Mouse (Mus musculus) MEL (cell line): ENCODE results near the gene Enpep.

ENCODE experiments used
- BHLHE40 ChIP-seq: IDR thresholded peaks from 2 replicates; pipeline ENCODE4 v1.6.1; 2012; ENCODE audit warnings: low read depth, mild to moderate bottlenecking, inconsistent platforms, low read length, improper control_type of control experiment, borderline replicate concordance
- CHD2 ChIP-seq: IDR thresholded peaks from 2 replicates; pipeline ENCODE4 v1.6.1; 2011; ENCODE audit warnings: low read length, improper control_type of control experiment
- CTCF ChIP-seq, 3 experiments: IDR thresholded peaks in 2 of 3; conservative IDR thresholded peaks in 1 of 3; 2 replicates each; pipeline ENCODE4 v1.5.1; 2011 to 2012; ENCODE audit warnings: low read length in 3 of 3, low read depth in 2 of 3, mild to moderate bottlenecking in 2 of 3, improper control_type of control experiment in 1 of 3, inconsistent platforms in 1 of 3, mixed read lengths in 1 of 3, moderate library complexity in 1 of 3; ENCODE audit not compliant: control insufficient read depth in 1 of 3, insufficient read depth in 1 of 3, poor library complexity in 1 of 3, severe bottlenecking in 1 of 3
- EP300 ChIP-seq, 2 experiments: IDR thresholded peaks; 2 replicates each; pipeline ENCODE4 v1.6.1; 2011; ENCODE audit warnings: improper control_type of control experiment in 2 of 2, low read length in 2 of 2, low read depth in 1 of 2, mild to moderate bottlenecking in 1 of 2
- NELFE ChIP-seq: IDR thresholded peaks from 2 replicates; pipeline ENCODE4 v1.6.1; 2011; ENCODE audit warnings: low read depth, low read length, improper control_type of control experiment
- POLR2A ChIP-seq, 2 experiments: IDR thresholded peaks; 2 replicates each; pipeline ENCODE4 v1.6.1; 2011 to 2012; ENCODE audit warnings: low read length in 2 of 2, mild to moderate bottlenecking in 2 of 2, control low read depth in 1 of 2, improper control_type of control experiment in 1 of 2, low read depth in 1 of 2, moderate library complexity in 1 of 2; ENCODE audit not compliant: control insufficient read depth in 1 of 2, insufficient read depth in 1 of 2, poor library complexity in 1 of 2
- SMC3 ChIP-seq: IDR thresholded peaks from 2 replicates; pipeline ENCODE4 v1.6.1; 2011; ENCODE audit warnings: low read depth, low read length, improper control_type of control experiment
- TAL1 ChIP-seq: IDR thresholded peaks from 2 replicates; pipeline ENCODE4 v1.6.1; 2012; ENCODE audit warnings: mild to moderate bottlenecking, inconsistent platforms, low read length, moderate library complexity, mixed read lengths
- TCF12 ChIP-seq: IDR thresholded peaks from 2 replicates; pipeline ENCODE4 v1.6.1; 2014; ENCODE audit warnings: low read depth, mild to moderate bottlenecking, inconsistent platforms, low read length, improper control_type of control experiment, moderate library complexity
- UBTF ChIP-seq: IDR thresholded peaks from 2 replicates; pipeline ENCODE4 v1.6.1; 2012; ENCODE audit warnings: low read depth, mild to moderate bottlenecking, inconsistent platforms, low read length, improper control_type of control experiment, moderate library complexity, borderline replicate concordance; ENCODE audit not compliant: insufficient read depth

GRCm38 (mm10) chr3:129268886-129269683, 63.4 kb downstream of the Enpep start:
- TF ChIP-seq POLR2A (IDR thresholded peaks at IDR 0.05; ENCODE audit: control insufficient read depth in 1 of 2, insufficient read depth in 1 of 2, low read depth in 1 of 2, low read length in 2 of 2, poor library complexity in 1 of 2) (no peak), EP300 (IDR thresholded peaks at IDR 0.05; ENCODE audit: low read depth in 1 of 2, low read length in 2 of 2) (no peak), TAL1 (no peak), SMC3 (no peak), CTCF (IDR thresholded peaks at IDR 0.05 in 2 of 3, conservative IDR thresholded peaks at IDR 0.05 in 1 of 3; ENCODE audit: control insufficient read depth in 1 of 3, insufficient read depth in 1 of 3, low read depth in 2 of 3, low read length in 3 of 3, poor library complexity in 1 of 3, severe bottlenecking in 1 of 3) (no peak), BHLHE40 (no peak), CHD2 (no peak), UBTF (no peak), TCF12 (no peak), NELFE (no peak)
